Mouse (Mus musculus): Measurements from ENCODE around the gene Cacybp.
A peak's percentile ranks its signal among the peaks of the same experiment; 100 is the strongest.

Cacybp gene

DNA sequence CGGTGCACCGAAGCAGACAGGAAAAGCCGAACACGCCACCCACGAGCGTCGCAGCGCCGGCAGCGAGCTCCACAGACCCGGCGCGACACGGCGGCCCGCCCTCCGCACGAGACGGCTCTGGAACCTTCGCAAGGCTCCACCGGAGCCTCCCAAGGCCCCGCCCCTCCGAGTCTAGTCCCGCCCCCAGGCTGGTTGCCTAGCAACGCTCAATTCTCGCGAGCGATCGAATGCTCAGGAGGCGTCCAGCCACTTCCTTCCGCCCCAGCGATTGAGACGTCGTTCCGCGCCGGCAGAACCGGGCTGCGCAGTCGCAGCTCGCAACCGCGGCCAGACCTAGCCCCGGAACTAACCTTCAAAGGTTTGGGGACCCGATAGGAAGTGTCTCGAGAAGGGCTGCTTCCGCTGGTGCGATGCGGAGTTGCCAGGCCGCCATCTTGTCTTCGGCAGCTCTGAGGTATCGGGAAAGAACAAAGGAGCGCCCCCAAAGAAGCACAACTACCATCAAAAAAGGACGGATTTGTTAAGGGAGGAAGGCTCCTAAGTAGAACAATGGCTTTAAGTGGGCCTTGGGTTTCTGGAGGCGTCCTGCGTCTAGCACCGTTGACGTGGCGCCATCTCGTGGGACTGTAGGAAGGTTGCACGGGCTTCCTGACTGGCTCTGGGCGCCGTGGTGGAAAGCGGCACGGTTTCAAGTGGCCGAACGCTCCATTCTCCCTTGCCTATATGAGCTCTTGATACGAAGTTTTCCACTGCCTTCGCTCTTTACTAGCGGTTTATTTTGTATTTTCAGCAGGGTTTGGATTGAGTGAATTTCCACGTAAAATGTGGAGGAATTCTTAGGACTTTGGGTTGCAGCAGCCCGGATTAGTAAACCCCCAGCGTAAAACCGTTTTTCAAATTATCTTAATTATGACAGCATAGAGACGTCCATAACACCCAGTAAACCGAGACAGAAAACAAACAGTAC, at the start of gene Cacybp:
Gene Cacybp (minus strand): TSS at position 173 of the 967 bp plus-strand sequence.
- peak; percentile 99 for DNase-seq (ENCODE audit: low spot score)

DNA sequence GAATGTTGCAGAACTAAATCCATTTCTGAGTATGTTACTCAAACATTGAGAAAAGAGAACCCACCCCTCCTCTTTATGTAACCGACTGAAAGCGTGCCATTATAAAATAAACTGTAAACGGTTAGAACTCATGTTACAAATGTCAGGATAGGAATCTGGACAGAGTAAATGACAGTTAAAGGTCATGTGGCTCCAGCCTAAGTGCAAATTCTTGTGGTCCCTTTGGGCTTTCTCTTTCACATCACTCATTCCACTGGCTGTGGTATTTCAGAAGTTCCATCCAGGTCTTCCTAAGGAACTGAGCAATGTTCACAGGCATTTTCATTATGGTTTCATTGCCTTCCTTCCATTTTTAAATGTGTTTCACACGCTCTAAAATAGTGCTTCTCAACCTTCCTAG, 49.7 kb upstream of the Cacybp start:
- no peak for DNase-seq (ENCODE audit: low spot score)

DNA sequence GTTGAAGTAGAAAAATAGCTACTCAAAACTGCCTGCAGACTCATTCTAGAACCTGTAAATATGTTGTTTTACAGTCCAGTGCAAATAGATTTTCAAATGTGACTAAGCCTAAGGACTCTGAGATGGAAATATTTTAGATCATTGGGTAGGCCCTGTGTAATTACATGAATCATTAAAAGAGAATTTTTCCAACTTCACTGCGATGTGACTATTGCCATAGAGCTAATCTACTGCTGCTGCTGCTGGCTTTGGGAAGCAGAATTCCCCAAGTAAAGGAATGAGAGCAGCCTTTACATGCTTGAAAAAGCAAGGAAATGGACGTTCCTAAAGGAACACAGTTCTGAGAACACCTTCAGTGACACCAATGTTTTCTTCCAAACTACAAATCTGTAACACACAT, 49.2 kb upstream of the Cacybp start:
- DNase-seq (ENCODE audit: low spot score), result no peak

DNA sequence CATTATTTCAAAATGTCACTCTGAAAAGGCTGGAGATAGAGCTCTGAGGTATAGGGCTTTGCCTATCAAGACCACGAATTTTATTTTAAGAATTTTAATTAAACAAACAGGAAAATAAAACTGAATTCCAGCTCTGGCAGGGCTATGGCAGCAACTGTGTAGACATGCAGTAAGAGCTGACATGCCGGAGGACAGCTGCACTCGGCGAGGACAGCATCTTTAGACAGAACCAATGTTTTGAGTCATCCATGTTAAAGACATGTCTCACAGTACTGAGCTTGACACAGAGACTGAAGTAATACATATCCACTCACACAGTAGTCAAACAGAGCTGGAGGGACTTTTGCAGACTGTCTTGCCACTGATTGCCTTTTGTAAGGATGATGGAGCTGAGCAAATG, 47.9 kb upstream of the Cacybp start:
- DNase-seq (ENCODE audit: low spot score), result no peak

DNA sequence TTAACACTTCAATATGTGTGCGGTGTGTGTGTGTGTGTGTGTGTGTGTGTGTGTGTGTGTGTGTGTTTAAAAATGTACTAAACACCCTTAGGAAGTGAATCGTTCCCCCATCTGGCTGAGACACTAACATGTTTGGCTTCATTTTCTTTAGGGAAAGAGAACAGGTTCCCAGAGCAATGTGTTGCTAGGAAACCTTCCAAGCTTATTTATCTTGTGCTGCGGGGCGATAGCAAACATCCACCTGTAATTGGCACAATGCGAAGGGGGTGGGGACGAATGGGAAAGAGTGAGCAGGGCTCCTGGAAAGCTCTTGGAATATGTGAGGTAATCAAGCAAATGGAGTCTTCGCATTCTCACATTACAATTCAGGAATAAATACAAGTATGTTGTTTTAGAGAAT, 47.2 kb upstream of the Cacybp start:
- DNase-seq (ENCODE audit: low spot score), result no peak

DNA sequence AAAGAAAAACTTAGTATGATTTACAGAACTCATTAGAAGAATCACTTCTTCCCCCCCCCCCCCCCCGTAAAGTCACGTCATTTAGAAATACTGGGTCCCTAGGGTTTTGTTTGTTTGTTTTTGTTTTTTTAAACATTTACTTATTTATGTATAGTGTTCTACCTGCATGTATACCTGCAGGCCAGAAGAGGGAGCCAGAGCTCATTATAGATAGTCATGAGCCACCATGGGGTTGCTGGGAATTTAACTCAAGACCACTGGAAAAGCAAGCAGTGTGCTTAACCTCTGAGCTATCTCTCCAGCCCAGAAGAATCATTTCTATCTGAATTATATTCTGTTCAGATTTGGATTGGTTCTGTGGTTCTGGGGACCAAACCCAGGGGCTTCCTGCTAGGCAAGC, 40.4 kb upstream of the Cacybp start:
- no peak for DNase-seq (ENCODE audit: low spot score)

DNA sequence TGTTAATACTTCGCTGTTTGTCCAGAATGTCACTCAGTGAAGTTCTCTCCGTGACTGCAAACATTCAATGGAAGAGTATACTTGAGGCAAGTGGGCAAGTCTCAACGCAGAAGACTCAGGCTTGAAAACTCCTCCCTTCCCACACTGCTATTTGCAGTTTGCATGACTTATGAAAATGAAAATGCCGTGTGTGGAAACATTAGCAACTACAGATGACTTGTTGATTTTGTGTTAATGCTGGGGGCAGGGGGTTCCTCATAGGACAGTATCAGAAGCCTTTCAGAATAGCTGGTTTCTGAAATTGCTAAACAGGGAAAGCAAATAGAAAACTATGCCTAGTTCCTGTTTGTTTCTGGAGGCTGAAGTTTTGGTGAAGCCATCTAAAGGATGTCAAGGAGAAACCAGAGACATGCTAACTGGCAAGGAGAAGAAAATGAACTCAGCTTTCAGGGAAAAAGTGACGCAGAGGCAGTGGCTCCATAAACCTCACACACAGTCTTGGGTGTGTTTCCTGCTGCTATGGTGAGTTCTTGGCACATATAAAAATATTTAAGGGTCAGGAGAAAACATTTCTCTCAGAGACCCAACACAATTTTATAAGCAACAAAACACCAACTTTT, 38.8 kb upstream of the Cacybp start:
- DNase-seq (ENCODE audit: low spot score), result no peak

DNA sequence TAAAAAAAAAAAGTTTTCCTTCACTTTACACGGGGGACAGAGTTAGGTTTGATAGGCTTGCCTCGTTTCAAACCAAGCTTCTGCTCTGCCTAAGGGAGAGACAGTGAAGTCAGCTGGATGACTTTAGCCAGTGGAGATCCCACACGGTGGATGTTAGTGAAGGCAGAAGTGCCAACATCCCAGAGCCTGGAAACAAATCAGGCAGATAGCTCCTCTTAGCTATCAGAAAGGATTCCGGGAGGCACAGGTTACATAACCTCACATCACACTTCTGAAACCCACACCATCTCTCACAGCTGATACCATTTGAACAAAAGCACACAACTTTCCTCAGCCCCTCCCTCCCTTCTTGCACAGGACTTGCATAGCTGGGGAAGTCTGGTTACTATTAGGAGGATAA, 38.1 kb upstream of the Cacybp start:
- no peak for DNase-seq (ENCODE audit: low spot score)

DNA sequence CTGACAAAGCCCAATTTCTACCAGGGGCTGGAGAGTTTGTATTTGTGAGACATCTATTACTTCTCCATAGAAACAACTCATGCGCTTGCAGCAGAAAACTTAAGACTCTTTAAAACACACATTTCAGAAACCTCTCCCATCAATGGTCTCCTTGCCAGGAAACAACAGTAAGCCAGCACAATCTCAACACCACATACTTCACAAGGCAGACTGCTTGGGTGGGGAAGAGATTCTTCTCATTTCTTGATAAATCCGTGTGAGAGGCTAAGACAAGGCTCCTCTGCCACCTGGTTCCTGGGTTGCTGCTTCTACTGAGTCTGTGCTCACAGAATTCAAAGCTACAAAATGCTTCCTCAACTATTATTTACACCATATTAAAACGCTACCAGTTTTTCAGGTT, 37.1 kb upstream of the Cacybp start:
- DNase-seq (ENCODE audit: low spot score), result no peak

DNA sequence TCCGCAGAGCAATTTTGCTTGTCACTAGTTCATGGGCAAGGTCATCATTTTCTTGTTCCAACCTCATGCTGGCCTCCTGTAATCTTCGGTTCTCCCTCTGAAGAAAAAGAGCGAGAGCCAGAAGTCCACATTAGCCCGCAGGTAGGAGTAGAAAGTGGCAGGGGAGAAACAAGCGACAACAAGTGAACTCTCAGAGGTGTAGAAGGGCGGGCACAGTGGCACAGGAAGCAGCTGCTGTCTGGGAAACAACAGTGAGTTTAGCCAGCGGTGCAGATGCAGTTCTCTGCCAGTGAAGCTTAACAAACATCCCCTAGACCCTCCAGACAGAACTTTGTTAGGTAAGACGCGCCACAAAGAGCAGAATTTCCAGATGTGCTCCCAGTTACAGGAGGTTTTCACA, 34.8 kb upstream of the Cacybp start:
- no peak for DNase-seq (ENCODE audit: low spot score)

DNA sequence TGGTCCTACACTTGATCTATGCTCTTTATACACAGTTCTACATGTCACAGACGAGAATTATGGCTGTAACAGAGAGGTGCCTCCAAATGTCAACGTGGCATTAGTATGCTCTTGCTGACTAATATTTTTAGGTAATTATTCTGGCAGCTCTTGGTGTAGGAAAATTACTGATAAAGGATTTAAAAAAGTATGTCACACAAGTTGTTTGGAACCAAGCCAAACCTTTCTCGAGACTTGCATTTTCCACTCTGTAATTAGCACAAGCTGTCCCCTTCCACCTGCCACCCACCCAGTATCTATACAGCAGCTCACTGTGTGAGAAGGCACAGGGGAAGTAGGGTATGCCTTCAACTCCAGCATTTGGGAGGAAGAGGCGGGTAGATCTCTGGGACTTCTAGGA, 34.2 kb upstream of the Cacybp start:
- DNase-seq (ENCODE audit: low spot score), result no peak

DNA sequence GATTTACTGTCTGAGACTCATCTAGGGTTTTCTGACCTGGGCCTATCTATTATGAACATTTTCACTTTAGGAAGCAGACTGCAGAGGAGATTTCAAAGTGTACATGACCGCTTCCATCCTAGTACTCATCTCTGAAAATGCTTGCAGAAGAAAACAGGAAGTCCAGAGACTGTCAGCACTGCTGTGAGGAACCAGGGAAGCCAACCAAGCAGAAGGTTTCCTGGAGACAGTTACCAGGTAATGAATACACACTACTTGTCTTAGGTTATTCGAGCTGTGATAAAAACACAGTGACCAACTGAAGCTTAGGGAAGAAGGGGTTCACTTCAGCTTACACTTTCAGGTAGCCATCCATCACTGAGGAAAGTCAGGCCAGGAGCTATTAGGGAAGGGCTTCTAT, 33.3 kb upstream of the Cacybp start:
- no peak for DNase-seq (ENCODE audit: low spot score)

DNA sequence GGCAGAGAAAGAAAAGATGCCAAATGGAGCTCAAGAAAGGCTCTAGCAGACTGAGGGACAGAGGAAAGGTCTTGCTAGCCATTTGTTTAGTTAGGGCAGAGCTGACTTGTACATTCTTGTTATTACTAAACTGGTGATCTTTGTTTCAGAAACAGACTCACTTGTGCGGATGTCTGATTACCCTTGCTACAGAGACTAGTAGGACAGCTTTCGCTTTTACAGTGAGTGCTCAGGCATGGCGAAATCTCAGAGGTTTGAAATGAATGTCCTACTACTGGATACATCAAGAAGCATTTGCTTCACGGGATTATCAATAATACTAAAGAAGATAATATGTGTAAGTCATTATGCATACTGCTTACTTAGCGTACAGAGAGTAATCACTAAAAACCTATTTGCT, 32.0 kb upstream of the Cacybp start:
- no peak for DNase-seq (ENCODE audit: low spot score)

DNA sequence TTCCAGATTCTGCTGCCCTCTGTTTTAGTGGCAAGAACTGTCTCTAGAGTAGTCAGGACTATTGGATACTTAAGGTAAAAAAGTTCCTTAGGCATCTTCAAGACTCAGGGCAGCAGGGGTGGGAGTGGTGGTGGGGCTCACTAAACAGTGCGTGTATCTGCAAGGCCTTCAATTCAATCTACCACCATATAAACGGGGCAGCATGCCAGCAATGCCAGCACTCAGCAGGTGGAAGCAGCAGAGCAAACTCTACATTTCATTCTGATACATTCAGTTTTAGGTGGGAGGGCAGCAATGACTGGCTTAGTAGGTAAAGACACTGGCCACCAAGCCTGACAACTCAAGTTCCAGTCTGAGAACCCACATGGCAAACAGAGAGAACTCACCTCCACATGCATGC, 27.4 kb upstream of the Cacybp start:
- DNase-seq (ENCODE audit: low spot score), result no peak

DNA sequence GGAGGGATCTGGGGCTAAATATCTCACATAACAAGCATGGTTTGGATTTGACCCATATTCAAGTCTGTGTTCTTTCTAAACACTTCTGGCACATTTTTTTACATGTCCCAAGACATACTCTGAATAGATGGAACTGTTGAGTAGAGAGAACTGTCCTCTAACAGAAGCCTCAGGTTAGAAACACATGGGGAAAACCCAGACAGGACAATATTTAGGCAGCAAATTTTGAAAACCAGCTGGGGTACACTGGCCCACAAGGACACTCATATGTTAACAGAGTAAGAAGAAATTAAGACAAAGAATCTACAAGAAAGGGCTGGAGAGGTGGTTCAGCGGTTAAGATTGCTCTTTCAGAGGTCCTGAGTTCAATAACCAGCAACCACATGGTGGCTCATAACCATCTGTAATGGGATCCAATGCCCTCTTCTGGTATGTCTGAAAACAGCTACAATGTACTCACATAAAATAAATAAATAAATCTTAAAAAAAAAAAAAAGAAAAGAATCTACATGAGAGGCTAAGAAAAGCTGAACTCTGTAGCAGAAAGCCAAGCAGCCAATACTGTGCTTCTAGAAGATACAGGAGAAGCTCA, 26.3 kb upstream of the Cacybp start:
- DNase-seq (ENCODE audit: low spot score), result no peak

DNA sequence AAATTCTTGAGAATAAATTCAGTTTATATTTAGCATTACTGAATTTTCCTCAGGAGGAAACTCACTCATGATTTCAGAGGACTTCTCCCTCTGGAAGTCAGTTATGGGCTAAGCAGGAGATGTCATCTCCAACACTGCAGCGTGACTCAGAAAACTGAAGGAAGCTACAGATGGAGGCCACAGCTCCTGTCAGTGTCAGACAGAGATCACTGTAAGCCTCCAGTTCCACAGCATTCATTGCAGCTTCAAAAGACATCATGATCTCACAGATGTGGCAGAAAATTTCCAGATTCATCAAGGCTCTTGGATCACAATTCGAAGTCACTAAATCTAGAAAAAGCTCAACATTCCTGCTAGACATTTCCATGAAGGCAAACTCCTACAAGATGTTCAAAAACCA, 25.3 kb upstream of the Cacybp start:
- no peak for DNase-seq (ENCODE audit: low spot score)

DNA sequence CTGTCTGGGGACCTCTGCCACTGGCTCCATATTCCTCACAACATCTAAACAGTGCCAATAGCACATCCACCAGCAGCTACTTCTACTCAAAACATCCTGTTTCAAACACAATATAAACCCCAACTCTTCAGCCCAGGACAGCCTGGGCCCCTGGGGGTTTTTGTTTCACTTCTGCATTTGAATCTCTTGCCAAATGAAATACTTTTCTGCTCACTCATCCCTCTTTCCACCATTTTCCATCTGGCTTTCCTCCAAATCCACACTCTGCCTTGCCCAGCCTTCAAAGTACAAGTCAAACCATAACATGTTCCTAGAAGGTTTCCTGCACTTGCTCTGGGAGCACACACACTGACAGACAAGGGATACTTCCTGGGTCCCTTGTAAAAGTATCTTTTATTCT, 21.2 kb upstream of the Cacybp start:
- no peak for DNase-seq (ENCODE audit: low spot score)

DNA sequence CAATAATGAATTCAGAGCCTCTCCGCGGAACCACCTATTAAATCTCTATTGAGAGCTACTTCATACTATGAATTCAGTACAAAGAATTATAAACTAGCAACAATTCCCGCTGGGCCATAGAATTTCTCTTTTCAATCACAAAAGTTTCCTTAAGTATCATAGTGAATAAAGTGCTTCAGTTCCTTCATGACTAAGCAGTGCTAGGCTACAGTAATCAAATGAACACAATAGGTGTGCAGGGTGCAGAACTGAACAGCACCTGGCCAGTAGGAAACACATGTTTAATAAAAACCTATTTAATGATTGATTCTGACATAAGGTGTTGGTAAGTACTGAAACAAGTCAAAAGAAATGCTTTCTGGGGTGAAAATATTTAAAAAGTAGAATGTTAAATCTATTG, 19.4 kb upstream of the Cacybp start:
- no peak for DNase-seq (ENCODE audit: low spot score)

DNA sequence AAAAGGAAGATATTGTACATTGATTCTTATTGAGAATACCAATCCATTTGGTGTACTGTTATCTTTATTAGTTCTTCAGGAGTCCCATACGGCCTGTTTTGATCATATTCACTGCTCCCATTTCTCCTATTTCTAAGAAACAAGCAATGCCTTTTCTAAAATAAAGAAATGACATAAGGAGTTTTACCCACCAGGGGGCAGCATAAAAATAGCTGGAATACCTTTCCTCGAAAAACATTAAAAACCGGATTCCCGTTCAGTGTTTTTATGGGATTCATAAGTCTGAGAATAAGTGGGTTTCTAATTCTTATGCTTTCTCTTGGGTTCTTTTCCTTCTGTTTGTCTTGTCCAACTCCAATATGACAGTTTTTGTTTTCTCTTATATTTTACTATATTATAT, 18.3 kb upstream of the Cacybp start:
- DNase-seq (ENCODE audit: low spot score), result peak; percentile 49

DNA sequence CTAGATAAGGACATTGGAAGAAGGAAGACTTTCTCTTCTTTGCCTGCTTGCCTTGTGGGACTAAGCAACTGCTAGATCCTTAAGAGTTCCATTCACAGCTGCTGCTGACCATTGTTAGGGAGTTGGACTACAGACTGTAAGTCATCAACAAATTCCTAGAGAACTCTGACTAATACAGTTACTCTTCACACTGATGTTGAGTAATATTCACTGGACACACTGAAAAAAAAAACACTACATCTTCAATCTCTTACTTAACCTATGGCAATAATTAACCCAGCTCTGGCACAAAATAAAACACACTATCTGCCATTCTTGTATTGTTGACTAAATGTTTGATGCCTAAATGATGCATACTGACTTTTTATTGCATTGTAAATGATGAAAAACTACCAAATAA, 15.2 kb upstream of the Cacybp start:
- no peak for DNase-seq (ENCODE audit: low spot score)

DNA sequence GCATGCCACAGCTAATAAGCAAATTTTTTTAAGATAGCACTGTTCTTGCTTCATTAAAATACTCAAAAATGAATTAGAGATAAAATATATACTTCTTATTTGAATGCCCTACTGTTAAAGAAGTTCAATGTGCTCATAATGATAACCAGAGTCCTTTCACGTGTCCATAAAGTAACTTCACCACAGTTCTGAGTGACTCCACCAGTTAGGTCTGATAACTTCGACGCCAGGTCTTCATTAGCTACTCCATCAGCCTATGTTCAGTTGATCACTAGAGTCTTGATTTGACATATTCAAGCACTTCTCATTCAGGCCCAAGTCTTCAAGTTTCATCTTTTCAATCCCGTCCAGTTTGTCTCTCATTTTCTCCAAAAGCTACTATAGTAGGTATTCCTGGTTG, 14.5 kb upstream of the Cacybp start:
- no peak for DNase-seq (ENCODE audit: low spot score)

DNA sequence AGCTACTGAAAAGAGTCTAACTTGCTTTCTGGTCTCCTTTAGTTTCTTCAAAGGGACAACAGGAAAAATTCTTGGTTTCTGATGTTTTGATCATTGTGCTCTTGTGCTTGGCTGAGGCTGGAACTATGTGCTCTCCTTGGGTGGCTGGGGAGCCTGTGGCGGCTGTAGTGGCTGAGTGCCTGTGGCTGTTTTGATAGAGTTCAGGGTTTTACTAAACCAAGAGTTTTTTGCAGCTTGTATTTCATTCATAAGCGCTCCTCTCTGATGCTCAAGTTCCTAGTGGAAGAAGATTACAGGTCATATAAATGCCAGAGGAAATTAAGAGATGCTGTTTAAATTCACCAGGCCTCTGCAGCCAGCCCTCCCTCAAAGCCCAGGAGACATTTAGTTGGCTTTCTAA, 11.4 kb upstream of the Cacybp start:
- no peak for DNase-seq (ENCODE audit: low spot score)

DNA sequence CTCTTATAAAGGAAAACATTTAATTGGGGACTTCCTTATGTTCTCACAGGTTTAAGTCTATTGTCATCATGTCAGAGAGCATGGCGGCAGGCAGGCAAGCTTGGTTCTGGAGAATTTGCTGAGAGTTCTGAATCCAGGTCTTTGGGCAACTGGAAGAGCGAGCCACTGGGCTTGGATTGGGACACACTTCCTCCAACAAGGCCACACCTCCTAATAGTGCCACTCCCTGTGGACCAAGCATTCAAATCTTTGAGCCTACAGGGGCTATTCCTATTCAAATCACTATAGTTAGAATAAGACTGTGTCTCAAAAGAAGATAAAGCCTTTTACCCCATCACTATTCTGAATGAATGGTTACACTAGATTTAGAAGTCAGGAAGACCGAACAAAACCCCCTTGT, 5.2 kb upstream of the Cacybp start:
- no peak for DNase-seq (ENCODE audit: low spot score)
